ENCODE assay signal across 12 mouse cellular contexts in the genomic region with DNA sequence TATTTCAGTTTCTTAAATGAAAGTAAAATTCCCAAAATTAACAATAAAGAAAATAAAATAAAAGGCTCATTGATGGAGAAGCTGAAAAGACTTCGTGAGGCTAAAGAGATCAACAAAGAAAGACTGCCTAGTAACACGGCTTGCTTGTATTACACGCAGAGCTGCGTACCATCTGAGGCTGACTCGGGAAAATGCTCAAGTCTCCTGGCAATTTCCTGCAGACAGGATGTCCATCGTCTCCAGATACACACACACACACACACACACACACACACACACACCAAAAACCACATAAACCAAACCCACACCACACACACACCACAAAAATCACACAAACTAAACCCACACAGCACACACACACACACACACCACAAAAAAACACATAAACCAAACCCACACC.
DNase-seq lines count a peak whose midpoint lies in the region; ATAC-seq and TF ChIP-seq lines count a peak whose summit lies in the region.
"Had no signal": no experiment of that assay in that cellular context is flagged by ENCODE, and none has a peak within 500 bp of the region (broad histone marks: within the 10 kb centered on the region; RNA-seq: fewer than 3 reads in every experiment).

No protein-coding gene starts in this region.

- no peak for DNase-seq in heart, postnatal 36 days
- peak; percentile 48 for DNase-seq in lung, postnatal 10 days
- no peak for DNase-seq in lung, postnatal 25 days (ENCODE audit: low spot score)
- no peak for DNase-seq in urinary bladder, adult 2 months (ENCODE audit: low spot score)
- no peak for DNase-seq in adrenal gland, adult 18-20 months (ENCODE audit: low spot score in 2 of 2)
- DNase-seq: cerebellum, postnatal 14 days; liver; spleen, adult 18-20 months had no signal

- H3K4me2 ChIP-seq in heart, embryonic 13.5 days = peak overlapping the region; percentile 77
- H3K4me2 ChIP-seq in intestine, postnatal 0 days (replicated peaks; ENCODE audit: low read depth) = peak overlapping the region; percentile 56

- H3K36me3 ChIP-seq in heart, embryonic 13.5 days = no peaks in the 10 kb centered on the region
- no peaks in the 10 kb centered on the region for H3K36me3 ChIP-seq in intestine, postnatal 0 days (ENCODE audit: control insufficient read depth, insufficient read depth)

- H3K27me3 ChIP-seq in heart, embryonic 13.5 days (replicated peaks) = no peaks in the 10 kb centered on the region
- H3K27me3 ChIP-seq in intestine, postnatal 0 days (replicated peaks; ENCODE audit: control insufficient read depth, insufficient read depth, low read length) = no peaks in the 10 kb centered on the region

- H3K9ac ChIP-seq in heart, embryonic 13.5 days = peak overlapping the region; percentile 82
- H3K9ac ChIP-seq in intestine, postnatal 0 days (ENCODE audit: low read depth, low read length) = no peak overlapping the region

- WGBS in heart, embryonic 13.5 days = 59% methylated on average over 6 of the region's 6 CpGs
- WGBS in intestine, postnatal 0 days = 59% methylated on average over 6 of the region's 6 CpGs

- ATAC-seq in heart, embryonic 13.5 days (ENCODE audit: extremely low read depth, insufficient number of reproducible peaks, low FRiP score, low TSS enrichment) = no peak
- ATAC-seq in intestine, postnatal 0 days = no peak
- ATAC-seq: forebrain, embryonic 16.5 days; inflammation-experienced regulatory T-cells, adult 6 months had no signal

- no peak for TF ChIP-seq CTCF in intestine, postnatal 0 days (IDR thresholded peaks at IDR 0.05; ENCODE audit: low read depth)

- peak overlapping the region; percentile 66 for H3K4me3 ChIP-seq in heart, embryonic 13.5 days
- no peak overlapping the region for H3K4me3 ChIP-seq in intestine, postnatal 0 days (ENCODE audit: low read depth, low read length)

- intact Hi-C loops in heart, postnatal 36 days (cut with DNase I) = loop anchor here (5.0 to 10.0 kb wide), 3 partner anchors 50 to 135 kb away; no protein-coding TSS in a partner anchor

- peak overlapping the region; percentile 34; the same call in 1 of the 2 replicates for H3K27ac ChIP-seq in heart, embryonic 13.5 days (replicated peaks)
- H3K27ac ChIP-seq in intestine, postnatal 0 days (ENCODE audit: low read depth, low read length) = no peak overlapping the region

- peaks cover 23% of the 10 kb centered on the region for H3K4me1 ChIP-seq in heart, embryonic 13.5 days
- H3K4me1 ChIP-seq in intestine, postnatal 0 days (replicated peaks; ENCODE audit: control insufficient read depth, insufficient read depth, low read length) = no peaks in the 10 kb centered on the region

- H3K9me3 ChIP-seq in heart, embryonic 13.5 days = no peaks in the 10 kb centered on the region
- no peaks in the 10 kb centered on the region for H3K9me3 ChIP-seq in intestine, postnatal 0 days (ENCODE audit: control insufficient read depth)
